Mouse (Mus musculus) intestine, postnatal 0 days (tissue): ENCODE results near the gene Cxcl12. TPM values are rescaled to one million over a fixed set of nuclear protein-coding genes. Genes with fewer than 3 reads are reported as not detected.

Experiments used
- ATAC-seq: fragments of 200-750 bp; cut with Nextera tagmentation; 2 replicates; pipeline ENCODE4 v1.8.0; 2017; ENCODE audit warnings: mild to moderate bottlenecking, moderate TSS enrichment, moderate library complexity
- H3K27ac ChIP-seq: fragments of 300-500 bp; sonication (generic); 2 replicates; pipeline ENCODE4 v1.5.1; 2014; ENCODE audit warnings: mild to moderate bottlenecking, low read depth, low read length, moderate library complexity
- H3K27me3 ChIP-seq: fragments of 300-500 bp; sonication (generic); replicated peaks from 2 replicates; pipeline ENCODE4 v1.6.1; 2014; ENCODE audit warnings: low read length, mixed read lengths; ENCODE audit not compliant: control insufficient read depth, insufficient read depth
- H3K36me3 ChIP-seq: fragments of 300-500 bp; sonication (generic); 2 replicates; pipeline ENCODE4 v1.6.1; 2014; ENCODE audit warnings: mild to moderate bottlenecking, moderate library complexity; ENCODE audit not compliant: control insufficient read depth, insufficient read depth
- H3K4me1 ChIP-seq: fragments of 300-500 bp; sonication (generic); replicated peaks from 2 replicates; pipeline ENCODE4 v1.6.1; 2014; ENCODE audit warnings: antibody characterized with exemption, low read length, mixed read lengths; ENCODE audit not compliant: control insufficient read depth, insufficient read depth
- H3K4me2 ChIP-seq: fragments of 300-500 bp; sonication (generic); replicated peaks from 2 replicates; pipeline ENCODE4 v1.6.1; 2014; ENCODE audit warnings: low read depth, mild to moderate bottlenecking, moderate library complexity
- H3K4me3 ChIP-seq: fragments of 300-500 bp; sonication (generic); 2 replicates; pipeline ENCODE4 v1.5.1; 2014; ENCODE audit warnings: low read depth, low read length
- H3K9ac ChIP-seq: fragments of 300-500 bp; sonication (generic); 2 replicates; pipeline ENCODE4 v1.6.1; 2014; ENCODE audit warnings: mild to moderate bottlenecking, low read depth, low read length
- H3K9me3 ChIP-seq: fragments of 300-500 bp; sonication (generic); 2 replicates; pipeline ENCODE4 v1.6.1; 2016; ENCODE audit warnings: mixed run types; ENCODE audit not compliant: control insufficient read depth
- CTCF ChIP-seq: sonication (generic); IDR thresholded peaks from 2 replicates; pipeline ENCODE4 v1.5.1; 2016; ENCODE audit warnings: low read depth, mild to moderate bottlenecking, control low read depth, antibody characterized with exemption, moderate library complexity
- WGBS: fragments of 180-500 bp; shearing (Covaris S2); extraction: QIAGEN DNeasy Blood & Tissue Kit; methylation state at CpG from one replicate; pipeline ENCODE4 v1.1.7; 2014; 5-methylcytosine and 5-hydroxymethylcytosine counted together
- polyA plus RNA-seq: library from polyadenylated mRNA; unstranded; fragments of >200 nt; fragmentation: Nextera tagmentation; extraction: Ambion mirVana; gene quantifications from 2 replicates; pipeline ENCODE4 v1.2.1, GENCODE M21; 2015

Cxcl12 gene
- polyA plus RNA-seq, 1 experiment from 2014 or later, result 58.0 TPM

DNA sequence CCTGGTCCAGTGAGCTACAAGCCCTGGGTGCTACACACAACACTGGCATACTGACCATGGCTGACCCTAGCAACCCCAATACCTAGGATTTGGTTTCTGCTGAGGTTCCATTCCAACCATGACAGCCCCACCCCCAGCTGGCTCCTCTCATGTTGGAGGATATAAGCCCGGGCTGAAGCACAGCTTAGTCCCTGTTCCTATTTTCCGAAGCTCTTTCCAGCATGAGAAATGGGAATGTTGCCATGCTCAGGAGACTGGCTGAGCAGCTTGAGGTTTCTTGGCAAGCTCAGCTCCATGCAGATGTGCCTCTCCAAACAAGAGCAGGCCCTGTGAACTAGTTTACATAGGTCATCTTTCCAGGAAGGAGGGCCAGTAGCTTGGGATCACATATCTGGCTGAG, 30.6 kb upstream of the Cxcl12 start:
- no peak overlapping the region for H3K27ac ChIP-seq
- 58% methylated on average over 2 of the region's 2 CpGs for WGBS
- no peak overlapping the region for H3K4me2 ChIP-seq
- H3K9ac ChIP-seq, result no peak overlapping the region
- no peak for TF ChIP-seq CTCF
- ATAC-seq, result no peak
- no peaks in the 10 kb centered on the region for H3K27me3 ChIP-seq
- no peaks in the 10 kb centered on the region for H3K9me3 ChIP-seq
- H3K4me1 ChIP-seq, result no peaks in the 10 kb centered on the region
- no peak overlapping the region for H3K4me3 ChIP-seq
- no peaks in the 10 kb centered on the region for H3K36me3 ChIP-seq

DNA sequence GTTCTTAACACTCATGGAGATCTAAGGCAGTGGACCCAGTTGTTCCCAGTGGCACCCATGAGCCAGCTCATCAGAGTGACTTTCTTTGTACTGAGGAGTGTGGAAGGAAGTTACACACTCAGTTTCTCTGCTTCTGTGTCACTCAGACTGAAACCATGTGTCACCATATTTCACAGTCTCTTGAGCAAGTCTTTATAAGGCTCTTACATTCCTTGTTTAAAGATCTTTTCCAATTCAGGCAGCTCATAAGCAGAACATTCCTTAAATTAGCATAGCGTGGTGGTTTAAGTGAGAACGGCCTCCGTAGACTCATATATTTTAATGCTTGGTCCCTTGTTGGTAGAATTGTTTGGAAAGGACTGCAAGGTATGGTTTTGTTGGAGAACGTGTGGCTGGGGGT, 27.4 kb upstream of the Cxcl12 start:
- Histone ChIP-seq H3K9ac (no peak overlapping the region), H3K4me3 (no peak overlapping the region), H3K36me3 (no peaks in the 10 kb centered on the region), H3K9me3 (no peaks in the 10 kb centered on the region), H3K27ac (no peak overlapping the region), H3K4me1 (no peaks in the 10 kb centered on the region), H3K27me3 (no peaks in the 10 kb centered on the region), H3K4me2 (no peak overlapping the region)
- WGBS, result 90% methylated on average over 4 of the region's 4 CpGs
- ATAC-seq, result no peak
- TF ChIP-seq CTCF, result no peak

DNA sequence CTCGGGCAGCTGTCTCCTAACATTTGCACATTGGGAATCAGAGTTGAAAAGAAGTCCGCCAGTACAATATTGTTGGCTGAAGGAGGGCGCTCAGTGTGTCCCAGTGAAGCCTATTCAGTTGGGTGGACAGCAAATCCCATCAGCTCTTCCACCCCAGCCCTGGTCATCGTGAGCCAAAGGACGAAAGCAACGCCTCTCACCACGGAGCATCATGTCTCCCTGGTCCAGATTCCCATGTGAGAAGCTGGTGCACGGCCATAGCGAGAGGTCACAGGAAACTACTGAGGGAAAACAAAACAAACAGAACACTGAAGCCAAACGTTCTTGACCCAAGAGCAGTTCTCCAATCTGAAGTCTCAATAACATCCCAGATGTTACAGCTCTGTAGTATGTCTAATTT, 21.4 kb upstream of the Cxcl12 start:
- Histone ChIP-seq H3K4me3 (no peak overlapping the region), H3K9me3 (no peaks in the 10 kb centered on the region), H3K4me1 (no peaks in the 10 kb centered on the region), H3K36me3 (no peaks in the 10 kb centered on the region), H3K27ac (no peak overlapping the region), H3K27me3 (no peaks in the 10 kb centered on the region), H3K4me2 (no peak overlapping the region), H3K9ac (no peak overlapping the region)
- no peak for TF ChIP-seq CTCF
- no peak for ATAC-seq
- 76% methylated on average over 10 of the region's 10 CpGs for WGBS

DNA sequence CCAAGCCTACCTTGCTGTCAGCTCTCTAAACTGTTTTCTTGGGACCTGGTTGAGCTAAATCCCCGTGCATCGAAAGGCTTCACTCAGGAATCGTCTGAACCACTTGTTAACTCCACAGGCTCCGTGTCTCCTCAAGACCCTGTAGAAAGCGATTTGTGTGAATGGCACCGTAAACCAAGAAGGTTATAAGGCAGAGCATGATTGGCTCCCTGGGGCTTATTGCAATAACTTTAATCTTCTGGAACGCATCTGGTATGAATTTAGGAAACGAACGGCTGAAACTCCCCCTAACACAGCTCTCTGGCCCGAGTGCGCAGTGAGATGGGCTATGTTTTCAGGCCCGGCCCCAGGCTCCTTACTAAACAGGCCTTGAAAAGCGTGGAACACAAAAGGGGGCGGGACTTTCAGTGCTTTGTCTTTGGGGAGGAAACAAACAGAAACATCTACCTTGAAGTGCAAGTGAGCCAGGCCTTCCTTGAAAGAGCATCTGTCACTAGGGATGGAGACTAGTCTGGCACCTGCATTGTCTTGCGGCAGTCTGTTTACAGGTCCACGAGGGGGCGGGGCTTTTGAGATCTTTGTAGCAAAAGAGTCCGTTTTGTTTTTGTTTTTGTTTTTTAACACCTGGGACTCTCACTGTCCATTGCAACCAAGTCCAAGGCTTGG, 16.7 kb upstream of the Cxcl12 start:
- H3K9me3 ChIP-seq, result no peaks in the 10 kb centered on the region
- 51% methylated on average over 18 of the region's 18 CpGs for WGBS
- H3K27ac ChIP-seq, result no peak overlapping the region
- no peak overlapping the region for H3K9ac ChIP-seq
- TF ChIP-seq CTCF, result no peak
- H3K4me2 ChIP-seq, result no peak overlapping the region
- no peak overlapping the region for H3K4me3 ChIP-seq
- ATAC-seq, result no peak
- H3K36me3 ChIP-seq, result no peaks in the 10 kb centered on the region
- H3K4me1 ChIP-seq, result no peaks in the 10 kb centered on the region
- H3K27me3 ChIP-seq, result no peaks in the 10 kb centered on the region

DNA sequence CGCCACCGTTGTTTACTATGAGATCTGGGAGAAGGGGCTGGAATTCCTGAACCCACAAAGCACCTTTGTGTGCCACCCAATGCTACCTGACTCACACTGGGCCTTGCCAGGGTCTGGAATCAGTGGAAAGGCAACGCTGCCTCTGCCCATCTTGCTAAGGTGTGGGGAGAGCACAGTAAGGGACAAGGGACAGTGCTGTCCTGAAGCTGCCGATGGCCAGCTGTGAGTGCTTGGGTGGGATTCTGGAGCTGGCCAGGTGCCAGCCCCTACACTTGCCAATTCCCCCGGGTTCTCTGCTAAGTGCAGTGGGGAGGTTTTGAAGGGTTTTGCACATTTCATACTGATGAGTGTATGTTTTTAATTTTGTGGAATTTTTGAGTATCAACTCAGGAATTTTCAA, 15.3 kb upstream of the Cxcl12 start:
- 71% methylated on average over 5 of the region's 5 CpGs for WGBS
- H3K4me1 ChIP-seq, result no peaks in the 10 kb centered on the region
- no peaks in the 10 kb centered on the region for H3K9me3 ChIP-seq
- H3K9ac ChIP-seq, result no peak overlapping the region
- H3K27me3 ChIP-seq, result no peaks in the 10 kb centered on the region
- H3K36me3 ChIP-seq, result no peaks in the 10 kb centered on the region
- H3K4me2 ChIP-seq, result no peak overlapping the region
- H3K27ac ChIP-seq, result no peak overlapping the region
- no peak for TF ChIP-seq CTCF
- H3K4me3 ChIP-seq, result no peak overlapping the region
- no peak for ATAC-seq

DNA sequence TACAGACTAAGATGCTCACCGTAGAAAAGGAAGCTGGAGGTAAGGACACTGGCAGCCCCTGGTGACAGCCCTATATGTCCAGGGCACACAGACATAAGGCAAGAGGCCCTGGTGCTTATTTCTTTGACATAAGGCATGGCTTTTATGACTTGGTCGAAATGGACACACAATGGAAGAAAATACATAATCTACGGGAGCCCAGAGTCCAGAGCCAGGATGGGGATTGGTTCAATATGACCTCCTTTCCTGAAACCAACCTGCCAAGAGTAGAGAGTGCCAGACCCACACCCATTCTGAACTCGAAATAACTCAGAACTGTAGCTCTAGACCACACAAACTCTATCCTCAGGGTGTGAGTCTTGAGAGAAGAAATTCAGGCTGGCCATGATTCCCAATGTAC, 11.5 kb upstream of the Cxcl12 start:
- Histone ChIP-seq H3K4me2 (no peak overlapping the region), H3K9ac (no peak overlapping the region), H3K4me1 (no peaks in the 10 kb centered on the region), H3K27me3 (no peaks in the 10 kb centered on the region; the same call in 1 of the 2 replicates), H3K36me3 (no peaks in the 10 kb centered on the region), H3K9me3 (no peaks in the 10 kb centered on the region), H3K4me3 (no peak overlapping the region), H3K27ac (no peak overlapping the region)
- no peak for TF ChIP-seq CTCF
- WGBS, result 71% methylated on average over 4 of the region's 4 CpGs
- ATAC-seq, result no peak
